Mouse (Mus musculus) adrenal gland, adult (tissue): ENCODE data around the gene Hsf5.

Experiments used
- DNase-seq, 2 experiments: peaks; one replicate each; pipeline ENCODE4 v3.0.0; 2022 to 2023; ENCODE audit warnings: low spot score in 1 of 2; ENCODE audit not compliant: inconsistent age in 2 of 2

Hsf5 gene

DNA sequence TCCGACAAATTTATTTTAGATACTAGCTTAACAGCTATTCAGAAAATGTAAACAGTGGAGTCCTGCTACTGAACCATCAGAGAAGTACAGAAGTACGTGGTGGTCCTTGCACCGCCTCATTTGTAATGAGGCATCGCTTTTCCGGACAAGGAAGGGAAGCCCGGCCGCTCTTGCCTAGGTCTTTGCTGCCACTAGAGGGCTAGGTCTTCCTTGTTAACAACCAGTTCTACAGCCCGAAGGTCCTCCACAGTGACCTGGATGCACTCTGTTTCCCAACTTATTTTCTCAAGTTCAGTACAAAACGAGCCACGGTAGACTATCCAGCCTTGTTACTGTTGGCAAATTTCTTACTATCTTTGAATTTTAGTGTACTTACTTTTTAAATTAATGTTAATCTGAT lies 12.9 kb downstream of the Hsf5 start:
- DNase-seq: peak; percentile 36 to 79

GRCm38 (mm10) chr11:87638793-87639192 lies 21.8 kb downstream of the Hsf5 start:
- no peak for DNase-seq

GRCm38 (mm10) chr11:87639206-87639605 lies 22.2 kb downstream of the Hsf5 start:
- peak; percentile 82 to 92 for DNase-seq

DNA sequence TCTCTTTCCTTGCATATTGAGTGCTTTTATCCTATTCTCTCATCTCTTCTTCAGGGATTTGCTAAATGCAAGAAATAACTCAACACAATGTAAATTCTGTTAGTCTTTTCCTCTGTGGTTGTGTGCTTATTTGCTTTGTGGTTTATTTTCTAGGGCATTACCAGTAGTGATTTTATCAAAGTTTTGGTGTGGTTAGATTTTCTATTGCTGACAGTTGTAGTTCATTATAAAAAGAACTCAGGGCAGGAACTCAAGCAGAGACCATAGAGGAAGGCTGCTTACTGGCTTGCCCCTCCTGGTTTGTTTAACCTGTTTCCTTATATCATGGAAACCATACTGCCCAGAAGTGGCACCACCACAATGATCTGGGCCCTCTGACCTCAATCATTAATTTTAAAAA lies 25.9 kb downstream of the Hsf5 start:
- no peak for DNase-seq

DNA sequence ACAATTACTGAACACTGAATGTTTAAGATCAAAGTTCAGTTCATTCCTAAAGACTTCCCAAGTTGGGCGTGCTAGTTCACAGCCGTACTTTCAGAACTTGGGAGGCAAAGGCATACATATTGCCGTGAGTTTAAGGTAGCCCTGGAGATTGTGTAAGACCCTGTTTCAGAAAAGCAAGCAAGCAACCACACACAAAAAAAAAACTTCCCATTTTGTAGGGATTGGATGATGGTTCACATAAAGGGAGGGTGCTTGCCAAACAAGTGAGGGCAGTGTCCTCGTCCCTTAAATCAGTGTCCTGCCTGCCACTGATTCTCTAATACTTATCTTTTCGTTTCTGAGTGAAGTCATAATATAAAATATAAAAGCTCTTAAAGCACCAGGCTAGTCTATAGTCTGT lies 37.7 kb downstream of the Hsf5 start:
- DNase-seq: no peak

DNA sequence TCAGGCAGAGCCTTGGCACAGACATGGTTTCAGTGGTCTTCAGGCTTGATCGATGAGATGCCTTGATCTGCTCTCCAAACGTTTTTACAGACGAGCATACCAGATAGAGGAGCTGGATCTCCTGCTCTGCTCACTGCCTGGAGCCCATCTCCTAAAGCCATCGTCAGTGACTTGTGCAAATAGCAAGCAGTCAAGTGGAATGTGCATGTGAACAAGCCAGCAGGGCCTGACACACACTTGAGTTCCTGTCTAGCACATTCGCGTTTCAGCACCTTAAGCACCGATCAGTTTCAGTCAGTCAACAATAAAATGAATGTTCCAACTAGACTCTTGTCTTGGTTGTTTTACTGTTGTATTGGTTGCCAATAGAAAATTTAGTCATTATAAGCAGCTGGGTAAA lies 42.3 kb downstream of the Hsf5 start:
- no peak for DNase-seq

DNA sequence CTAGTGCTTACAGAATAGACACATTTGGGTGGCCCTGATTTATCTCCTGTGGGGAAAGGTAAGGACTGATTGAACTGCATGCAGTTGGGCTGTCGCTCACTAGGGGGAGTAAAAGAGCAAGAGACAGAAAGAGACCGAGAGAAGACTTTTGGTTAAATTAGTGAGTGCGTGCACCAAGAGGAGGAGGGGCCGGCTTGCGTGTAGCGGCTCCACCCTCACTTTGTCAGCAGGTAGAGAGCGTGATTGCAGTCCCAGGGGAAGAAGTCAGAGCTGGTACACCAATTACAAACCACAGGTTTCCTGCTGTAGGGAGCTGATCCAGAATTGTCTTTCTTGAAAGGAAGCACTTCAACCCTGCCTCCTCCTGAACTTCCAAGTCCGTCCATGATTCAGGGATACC lies 45.4 kb downstream of the Hsf5 start, which contains the start of gene Rnf43:
Gene Rnf43 (plus strand): TSS at position 316 of the 400 bp plus-strand sequence.
- peak; percentile 90 to 97 for DNase-seq

DNA sequence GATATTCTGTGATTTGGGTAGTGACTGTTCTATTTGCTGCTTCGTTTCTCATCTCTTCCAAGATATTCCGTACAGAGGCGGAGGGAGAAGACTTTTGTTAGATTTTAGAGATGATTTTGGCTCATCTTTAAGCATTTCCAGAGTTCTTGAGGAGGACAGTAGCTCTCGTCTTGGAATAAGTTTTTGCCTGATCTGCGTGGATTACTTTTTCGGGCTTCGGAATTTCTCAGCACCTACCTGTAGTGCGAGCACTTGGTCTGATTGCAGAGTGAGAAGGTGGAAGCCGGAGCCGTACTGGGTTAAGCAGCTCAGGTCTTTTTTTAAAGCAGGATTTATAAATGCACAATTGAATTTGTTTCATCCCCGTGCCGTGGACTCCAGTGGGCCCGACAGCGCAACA lies 45.9 kb downstream of the Hsf5 start:
- no peak for DNase-seq

GRCm38 (mm10) chr11:87663948-87664347 lies 47.0 kb downstream of the Hsf5 start:
- DNase-seq: no peak

GRCm38 (mm10) chr11:87664521-87664920 lies 47.6 kb downstream of the Hsf5 start:
- peak; percentile 38 to 73 for DNase-seq

- DNase-seq: peak in 1 of 2 experiments; percentile 52
Measured at GRCm38 (mm10) chr11:87665224-87665623, 48.3 kb downstream of the Hsf5 start.

DNA sequence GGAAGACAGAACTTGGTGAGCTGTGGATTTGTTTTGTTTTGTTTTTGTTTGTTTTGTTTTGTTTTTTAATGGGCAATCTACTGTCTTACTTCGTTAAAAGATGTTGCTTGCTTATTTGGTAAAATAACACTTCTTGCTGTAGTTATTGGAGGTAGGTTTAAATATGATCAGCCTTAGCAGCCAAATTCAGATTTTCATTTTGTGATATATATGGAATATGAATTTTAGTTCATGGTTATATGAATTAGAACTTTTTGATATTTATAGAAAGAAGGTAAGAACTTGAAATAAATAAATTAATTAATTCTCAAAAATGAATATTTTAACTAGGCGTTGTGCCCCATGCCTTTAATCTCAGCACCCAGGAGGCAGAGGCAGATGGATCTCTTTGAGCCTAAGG lies 48.7 kb downstream of the Hsf5 start:
- peak in 1 of 2 experiments; percentile 22 for DNase-seq

GRCm38 (mm10) chr11:87666256-87667035 lies 49.5 kb downstream of the Hsf5 start:
- peak in 1 of 2 experiments; percentile 55 for DNase-seq

DNA sequence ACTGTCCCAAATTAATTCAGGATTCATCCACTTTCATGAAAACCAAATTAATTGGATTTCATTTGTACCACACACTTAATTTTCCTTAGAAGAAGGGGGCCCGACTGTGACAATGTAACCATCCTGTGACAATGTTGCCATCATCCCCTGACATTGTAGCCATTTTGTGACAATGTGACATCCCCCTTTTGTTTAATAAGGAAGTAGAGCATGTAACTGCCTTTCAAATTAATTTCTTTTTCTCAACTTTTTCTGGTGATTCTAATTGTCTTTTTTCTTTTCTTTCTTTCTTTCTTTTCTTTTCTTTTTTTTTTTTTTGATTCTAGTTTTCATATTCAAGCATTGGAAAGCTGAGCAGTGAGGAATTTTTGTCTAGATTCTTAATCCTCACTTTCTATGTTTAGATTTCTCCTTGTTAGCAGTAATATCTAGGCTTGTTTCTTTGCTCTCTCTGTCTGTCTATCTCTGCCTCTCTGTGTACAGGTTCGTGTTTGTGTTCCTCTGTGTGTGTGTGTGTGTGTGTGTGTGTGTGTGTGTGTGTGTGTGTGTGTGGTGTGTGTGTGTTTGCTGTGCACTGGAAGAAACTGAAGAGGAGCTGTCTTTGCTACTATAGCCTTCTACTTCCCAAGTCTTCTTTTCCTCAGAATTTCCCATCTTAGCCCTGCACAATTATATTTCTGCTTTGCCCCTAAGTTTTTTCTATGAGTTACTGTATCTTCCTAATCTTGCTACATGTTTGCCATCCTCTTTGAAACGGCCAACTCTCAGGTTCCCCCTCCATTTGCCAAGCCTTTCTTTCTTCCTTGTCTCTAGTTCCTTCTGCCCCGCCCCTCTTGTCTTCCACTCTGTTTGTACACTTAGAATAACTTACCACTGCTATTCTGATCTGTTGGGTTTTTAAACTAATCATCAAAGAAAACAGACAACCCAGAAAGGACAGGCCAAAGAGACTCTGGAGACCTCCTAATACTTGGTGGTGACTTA lies 50.4 kb downstream of the Hsf5 start:
- DNase-seq: no peak

DNA sequence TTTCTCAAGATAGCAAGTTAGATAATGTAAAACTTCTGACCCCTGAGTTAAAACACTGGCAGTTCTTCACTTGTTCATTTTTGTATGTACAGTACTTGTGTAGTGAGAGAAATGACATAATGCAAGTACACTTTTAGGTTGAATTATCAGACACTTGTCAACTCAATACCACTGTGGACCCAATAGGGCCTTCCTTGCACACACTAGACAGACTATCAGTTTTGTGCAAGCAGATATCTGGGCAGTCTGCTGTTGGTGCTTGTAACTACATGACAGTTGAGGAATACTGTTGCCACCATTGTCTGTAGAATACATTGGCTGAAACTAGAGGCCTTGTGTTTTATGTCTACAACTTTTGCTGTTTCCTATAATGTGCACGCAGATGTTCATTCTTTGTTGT lies 56.3 kb downstream of the Hsf5 start:
- no peak for DNase-seq

- DNase-seq: no peak
Measured at GRCm38 (mm10) chr11:87675606-87676005, 58.6 kb downstream of the Hsf5 start.

GRCm38 (mm10) chr11:87677756-87678155 lies 60.8 kb downstream of the Hsf5 start:
- DNase-seq: no peak

DNA sequence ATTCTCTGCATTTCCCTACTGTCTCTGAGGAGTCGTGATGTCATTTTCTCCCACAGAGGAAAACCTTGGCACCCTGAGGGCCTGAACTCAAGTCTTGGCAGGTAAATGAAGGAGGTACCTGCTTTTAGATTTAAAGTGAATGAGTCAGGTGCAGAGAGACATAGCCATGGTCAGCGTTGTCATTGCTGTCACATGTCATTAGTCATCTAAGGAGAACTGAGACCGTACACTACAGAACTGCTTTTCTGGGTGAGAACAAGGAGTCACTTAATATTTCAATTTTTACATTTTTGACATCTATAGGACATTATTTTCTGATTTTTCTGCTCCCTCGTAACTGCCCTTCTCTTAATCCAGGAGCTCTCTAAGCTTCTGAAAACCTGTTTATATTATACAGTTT lies 61.6 kb downstream of the Hsf5 start:
- DNase-seq: no peak

DNA sequence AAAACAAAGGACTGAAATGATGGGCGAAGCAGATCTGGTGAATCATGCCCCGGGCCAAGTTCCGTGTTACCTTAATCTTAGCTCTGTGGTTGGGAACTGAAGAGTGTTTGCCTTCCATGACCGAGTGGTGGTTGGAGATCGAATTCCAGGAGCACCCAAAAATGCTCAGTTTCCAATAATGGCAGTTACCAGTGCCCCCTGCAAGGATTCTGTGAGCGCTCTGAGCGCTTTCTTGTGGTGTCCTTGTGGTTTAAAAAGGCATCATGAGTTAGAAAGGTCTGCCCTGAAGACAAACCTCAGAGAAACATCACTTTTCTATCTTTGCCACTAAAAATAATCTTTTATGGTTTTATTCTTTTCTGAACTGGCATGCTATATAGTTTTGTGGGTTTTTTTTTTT lies 62.0 kb downstream of the Hsf5 start:
- DNase-seq: no peak

DNA sequence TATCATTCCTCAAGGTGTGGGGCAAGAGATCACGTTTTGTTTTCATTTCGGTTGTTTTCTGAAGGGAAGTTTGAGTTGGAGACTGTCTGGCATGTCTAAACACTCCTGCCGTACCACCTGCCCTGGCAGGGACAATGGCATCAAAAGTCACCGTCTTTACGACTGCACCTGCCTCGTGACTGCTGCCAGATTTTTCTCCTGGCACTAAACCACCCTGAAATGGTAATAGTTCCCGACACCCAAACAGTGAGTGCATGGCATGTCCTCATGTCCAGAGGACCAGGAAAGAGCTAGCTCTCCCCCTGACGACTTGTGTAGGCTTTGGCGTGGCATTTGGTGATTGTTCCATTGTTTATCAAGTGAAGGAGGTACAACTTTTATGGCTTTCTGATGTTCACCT lies 63.8 kb downstream of the Hsf5 start:
- DNase-seq: no peak

DNA sequence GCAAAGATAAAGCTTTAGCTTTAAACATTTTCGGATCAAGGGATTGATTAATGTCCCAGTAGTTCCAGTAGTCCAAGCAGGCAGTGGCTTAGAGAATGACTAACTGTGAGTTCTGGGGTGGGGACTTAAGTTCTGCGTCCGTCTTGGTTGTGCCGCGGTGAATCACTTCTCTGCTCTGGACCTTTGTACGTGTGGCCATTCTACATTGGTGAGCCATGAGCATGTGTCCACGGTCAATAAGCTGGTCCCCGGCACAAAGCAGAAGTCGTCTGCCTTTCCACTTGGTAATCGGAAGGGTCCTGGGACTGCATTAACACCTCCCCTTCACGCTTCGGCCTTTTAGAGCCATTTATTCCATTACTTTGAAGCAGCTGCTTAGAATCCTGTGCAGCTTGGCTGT lies 65.1 kb downstream of the Hsf5 start:
- DNase-seq: peak; percentile 32 to 53
